Mouse (Mus musculus): Measurements from ENCODE around the gene Hoxd13. TPM values are rescaled to one million over a fixed set of nuclear protein-coding genes. Genes with fewer than 3 reads are reported as not detected.

The Hoxd13 gene
- polyA plus RNA-seq, 1 experiment from 2014 or later, result not detected

GRCm38 (mm10) chr2:74652996-74653340 is 15.1 kb upstream of the Hoxd13 start:
- ATAC-seq (ENCODE audit: insufficient number of reproducible peaks, insufficient read depth, low FRiP score, low read depth), result no peak
- H3K9ac ChIP-seq (ENCODE audit: low read length), result no peak overlapping the region
- WGBS, result 35% methylated on average over 2 of the region's 2 CpGs

GRCm38 (mm10) chr2:74653781-74654535 is 14.2 kb upstream of the Hoxd13 start:
- no peak overlapping the region for H3K4me2 ChIP-seq (ENCODE audit: low read length)
- no peaks in the 10 kb centered on the region for H3K9me3 ChIP-seq (ENCODE audit: control insufficient read depth, low read length)
- ATAC-seq (ENCODE audit: insufficient number of reproducible peaks, insufficient read depth, low FRiP score, low read depth), result no peak
- H3K4me3 ChIP-seq (ENCODE audit: control insufficient read depth in 1 of 2, insufficient read depth in 1 of 2, low read depth in 1 of 2, low read length in 2 of 2), result no peak overlapping the region
- H3K9ac ChIP-seq (ENCODE audit: low read length), result no peak overlapping the region
- no peak overlapping the region for H3K27ac ChIP-seq (replicated peaks in 1 of 2; ENCODE audit: control insufficient read depth in 1 of 2, insufficient read depth in 1 of 2, low read depth in 2 of 2, low read length in 2 of 2)
- no peaks in the 10 kb centered on the region for H3K36me3 ChIP-seq (ENCODE audit: control insufficient read depth, insufficient read depth, low read length)
- 12% methylated on average over 17 of the region's 17 CpGs for WGBS
- peaks cover 88% of the 10 kb centered on the region for H3K27me3 ChIP-seq (ENCODE audit: control insufficient read depth, insufficient read depth, low read length)
- H3K4me1 ChIP-seq (ENCODE audit: control insufficient read depth in 2 of 2, insufficient read depth in 2 of 2, low read length in 2 of 2), result peaks cover 0 to 6% of the 10 kb centered on the region in 2 experiments; a peak in 1 of 4 replicates

More at GRCm38 (mm10) chr2:74652996-74653340, 15.1 kb upstream of the Hoxd13 start:
- Histone ChIP-seq H3K27me3 (ENCODE audit: control insufficient read depth, insufficient read depth, low read length) (peaks cover 92% of the 10 kb centered on the region), H3K4me2 (ENCODE audit: low read length) (no peak overlapping the region), H3K9me3 (ENCODE audit: control insufficient read depth, low read length) (no peaks in the 10 kb centered on the region), H3K27ac (replicated peaks in 1 of 2; ENCODE audit: control insufficient read depth in 1 of 2, insufficient read depth in 1 of 2, low read depth in 2 of 2, low read length in 2 of 2) (no peak overlapping the region), H3K36me3 (ENCODE audit: control insufficient read depth, insufficient read depth, low read length) (no peaks in the 10 kb centered on the region), H3K4me1 (ENCODE audit: control insufficient read depth in 2 of 2, insufficient read depth in 2 of 2, low read length in 2 of 2) (peaks cover 0 to 6% of the 10 kb centered on the region in 2 experiments; a peak in 1 of 4 replicates), H3K4me3 (ENCODE audit: control insufficient read depth in 1 of 2, insufficient read depth in 1 of 2, low read depth in 1 of 2, low read length in 2 of 2) (no peak overlapping the region)

GRCm38 (mm10) chr2:74654743-74655419 is 13.2 kb upstream of the Hoxd13 start:
- Histone ChIP-seq H3K36me3 (ENCODE audit: control insufficient read depth, insufficient read depth, low read length) (no peaks in the 10 kb centered on the region), H3K4me3 (ENCODE audit: control insufficient read depth in 1 of 2, insufficient read depth in 1 of 2, low read depth in 1 of 2, low read length in 2 of 2) (no peak overlapping the region), H3K27ac (replicated peaks in 1 of 2; ENCODE audit: control insufficient read depth in 1 of 2, insufficient read depth in 1 of 2, low read depth in 2 of 2, low read length in 2 of 2) (no peak overlapping the region), H3K4me1 (ENCODE audit: control insufficient read depth in 2 of 2, insufficient read depth in 2 of 2, low read length in 2 of 2) (peaks cover 0 to 6% of the 10 kb centered on the region in 2 experiments; a peak in 1 of 4 replicates), H3K9ac (ENCODE audit: low read length) (no peak overlapping the region), H3K9me3 (ENCODE audit: control insufficient read depth, low read length) (no peaks in the 10 kb centered on the region), H3K27me3 (ENCODE audit: control insufficient read depth, insufficient read depth, low read length) (peaks cover 88% of the 10 kb centered on the region), H3K4me2 (ENCODE audit: low read length) (no peak overlapping the region)
- ATAC-seq (ENCODE audit: insufficient number of reproducible peaks, insufficient read depth, low FRiP score, low read depth), result no peak
- WGBS, result 6% methylated on average over 20 of the region's 20 CpGs

- Histone ChIP-seq H3K9me3 (ENCODE audit: control insufficient read depth, low read length) (no peaks in the 10 kb centered on the region), H3K36me3 (ENCODE audit: control insufficient read depth, insufficient read depth, low read length) (no peaks in the 10 kb centered on the region), H3K4me3 (ENCODE audit: control insufficient read depth in 1 of 2, insufficient read depth in 1 of 2, low read depth in 1 of 2, low read length in 2 of 2) (peak overlapping the region; percentile 15 to 32; a peak in 3 of 4 replicates), H3K9ac (ENCODE audit: low read length) (no peak overlapping the region), H3K27ac (replicated peaks in 1 of 2; ENCODE audit: control insufficient read depth in 1 of 2, insufficient read depth in 1 of 2, low read depth in 2 of 2, low read length in 2 of 2) (no peak overlapping the region), H3K27me3 (ENCODE audit: control insufficient read depth, insufficient read depth, low read length) (peaks cover 88% of the 10 kb centered on the region), H3K4me1 (ENCODE audit: control insufficient read depth in 2 of 2, insufficient read depth in 2 of 2, low read length in 2 of 2) (peaks cover 0 to 6% of the 10 kb centered on the region in 2 experiments; a peak in 1 of 4 replicates), H3K4me2 (ENCODE audit: low read length) (peak overlapping the region; percentile 57)
- 2% methylated on average over 16 of the region's 47 CpGs for WGBS
- ATAC-seq (ENCODE audit: insufficient number of reproducible peaks, insufficient read depth, low FRiP score, low read depth), result no peak
Observed at GRCm38 (mm10) chr2:74655420-74655781, 12.7 kb upstream of the Hoxd13 start.

GRCm38 (mm10) chr2:74655821-74656631 is 12.1 kb upstream of the Hoxd13 start:
- peaks cover 88% of the 10 kb centered on the region for H3K27me3 ChIP-seq (ENCODE audit: control insufficient read depth, insufficient read depth, low read length)
- no peaks in the 10 kb centered on the region for H3K36me3 ChIP-seq (ENCODE audit: control insufficient read depth, insufficient read depth, low read length)
- peaks cover 0 to 6% of the 10 kb centered on the region in 2 experiments; a peak in 1 of 4 replicates for H3K4me1 ChIP-seq (ENCODE audit: control insufficient read depth in 2 of 2, insufficient read depth in 2 of 2, low read length in 2 of 2)
- H3K4me3 ChIP-seq (ENCODE audit: control insufficient read depth in 1 of 2, insufficient read depth in 1 of 2, low read depth in 1 of 2, low read length in 2 of 2), result peak overlapping the region; percentile 15 to 32; a peak in 3 of 4 replicates
- peak overlapping the region; percentile 57 for H3K4me2 ChIP-seq (ENCODE audit: low read length)
- ATAC-seq (ENCODE audit: insufficient number of reproducible peaks, insufficient read depth, low FRiP score, low read depth), result no peak
- H3K9ac ChIP-seq (ENCODE audit: low read length), result 0 out of 2 replicates have a peak overlapping the region, but pooled peaks have one; percentile 2
- H3K9me3 ChIP-seq (ENCODE audit: control insufficient read depth, low read length), result no peaks in the 10 kb centered on the region
- no peak overlapping the region for H3K27ac ChIP-seq (replicated peaks in 1 of 2; ENCODE audit: control insufficient read depth in 1 of 2, insufficient read depth in 1 of 2, low read depth in 2 of 2, low read length in 2 of 2)
- 1% methylated on average over 57 of the region's 69 CpGs for WGBS

- no peak for ATAC-seq (ENCODE audit: insufficient number of reproducible peaks, insufficient read depth, low FRiP score, low read depth)
- whole genome bisulfite sequencing, result 8% methylated on average over 4 of the region's 4 CpGs
- Histone ChIP-seq H3K4me3 (ENCODE audit: control insufficient read depth in 1 of 2, insufficient read depth in 1 of 2, low read depth in 1 of 2, low read length in 2 of 2) (no peak overlapping the region), H3K4me1 (ENCODE audit: control insufficient read depth in 2 of 2, insufficient read depth in 2 of 2, low read length in 2 of 2) (peaks cover 0 to 8% of the 10 kb centered on the region in 2 experiments; a peak in 1 of 4 replicates), H3K36me3 (ENCODE audit: control insufficient read depth, insufficient read depth, low read length) (no peaks in the 10 kb centered on the region), H3K27ac (replicated peaks in 1 of 2; ENCODE audit: control insufficient read depth in 1 of 2, insufficient read depth in 1 of 2, low read depth in 2 of 2, low read length in 2 of 2) (no peak overlapping the region), H3K4me2 (ENCODE audit: low read length) (no peak overlapping the region), H3K9me3 (ENCODE audit: control insufficient read depth, low read length) (no peaks in the 10 kb centered on the region), H3K27me3 (ENCODE audit: control insufficient read depth, insufficient read depth, low read length) (peaks cover 88% of the 10 kb centered on the region), H3K9ac (ENCODE audit: low read length) (no peak overlapping the region)
Observed at GRCm38 (mm10) chr2:74656632-74657021, 11.5 kb upstream of the Hoxd13 start.

- Histone ChIP-seq H3K9me3 (ENCODE audit: control insufficient read depth, low read length) (no peaks in the 10 kb centered on the region), H3K4me2 (ENCODE audit: low read length) (peak overlapping the region; percentile 27), H3K4me1 (ENCODE audit: control insufficient read depth in 2 of 2, insufficient read depth in 2 of 2, low read length in 2 of 2) (peaks cover 0 to 10% of the 10 kb centered on the region in 2 experiments; a peak in 1 of 4 replicates), H3K27ac (replicated peaks in 1 of 2; ENCODE audit: control insufficient read depth in 1 of 2, insufficient read depth in 1 of 2, low read depth in 2 of 2, low read length in 2 of 2) (no peak overlapping the region), H3K36me3 (ENCODE audit: control insufficient read depth, insufficient read depth, low read length) (no peaks in the 10 kb centered on the region), H3K4me3 (ENCODE audit: control insufficient read depth in 1 of 2, insufficient read depth in 1 of 2, low read depth in 1 of 2, low read length in 2 of 2) (no peak overlapping the region), H3K27me3 (ENCODE audit: control insufficient read depth, insufficient read depth, low read length) (peaks cover 88% of the 10 kb centered on the region), H3K9ac (ENCODE audit: low read length) (no peak overlapping the region)
- no peak for ATAC-seq (ENCODE audit: insufficient number of reproducible peaks, insufficient read depth, low FRiP score, low read depth)
- WGBS, result 3% methylated on average over 62 of the region's 62 CpGs
Observed at GRCm38 (mm10) chr2:74657251-74658023, 10.7 kb upstream of the Hoxd13 start.
